ENCODE assay signal across 22 mouse cellular contexts in genomic region chr5:81558965-81559364, GRCm38 (mm10).
DNase-seq lines count a peak whose midpoint lies in the region; ATAC-seq lines count a peak whose summit lies in the region.
"Had no signal": no experiment of that assay in that cellular context is flagged by ENCODE, and none has a peak within 500 bp of the region (broad histone marks: within the 10 kb centered on the region; RNA-seq: fewer than 3 reads in every experiment).

No protein-coding gene starts in this region.

- no peak for ATAC-seq in midbrain, embryonic 11.5 days (ENCODE audit: low FRiP score)
- no peak for ATAC-seq in midbrain, embryonic 14.5 days (ENCODE audit: low FRiP score, low TSS enrichment)
- ATAC-seq in neural tube, embryonic 14.5 days (ENCODE audit: low read depth) = peak; percentile 17; the same call in 1 of the 2 replicates
- peak; percentile 86 for ATAC-seq in neural tube, embryonic 15.5 days (ENCODE audit: low FRiP score)
- ATAC-seq: forebrain, embryonic 14.5 days; forebrain, embryonic 16.5 days had no signal

- H3K36me3 ChIP-seq in midbrain, embryonic 11.5 days (ENCODE audit: control insufficient read depth, insufficient read depth, low read length) = no peaks in the 10 kb centered on the region
- no peaks in the 10 kb centered on the region for H3K36me3 ChIP-seq in midbrain, embryonic 14.5 days (ENCODE audit: control insufficient read depth, insufficient read depth, low read length)
- H3K36me3 ChIP-seq in neural tube, embryonic 14.5 days (ENCODE audit: control insufficient read depth, insufficient read depth, low read length) = no peaks in the 10 kb centered on the region
- H3K36me3 ChIP-seq in neural tube, embryonic 15.5 days = no peaks in the 10 kb centered on the region
- H3K36me3 ChIP-seq: embryonic facial prominence, embryonic 13.5 days; embryonic facial prominence, embryonic 15.5 days; forebrain, embryonic 10.5 days; forebrain, embryonic 12.5 days had no signal

- H3K9me3 ChIP-seq in midbrain, embryonic 11.5 days (ENCODE audit: control insufficient read depth, low read length) = no peaks in the 10 kb centered on the region
- no peaks in the 10 kb centered on the region for H3K9me3 ChIP-seq in midbrain, embryonic 14.5 days (ENCODE audit: control insufficient read depth, low read length)
- no peaks in the 10 kb centered on the region for H3K9me3 ChIP-seq in neural tube, embryonic 14.5 days (ENCODE audit: control insufficient read depth, low read length)
- H3K9me3 ChIP-seq in neural tube, embryonic 15.5 days (replicated peaks) = no peaks in the 10 kb centered on the region
- H3K9me3 ChIP-seq: embryonic facial prominence, embryonic 13.5 days; embryonic facial prominence, embryonic 15.5 days; forebrain, embryonic 10.5 days; forebrain, embryonic 12.5 days had no signal

- peak; percentile 0 for DNase-seq in midbrain, embryonic 11.5 days (ENCODE audit: low spot score, missing footprints)
- DNase-seq in midbrain, embryonic 14.5 days = no peak
- DNase-seq in right cerebral cortex, postnatal 14 days = no peak
- DNase-seq: adrenal gland, adult 2 months; adrenal gland, postnatal 10 days; adrenal gland, postnatal 25 days; cerebellum, adult 11 months; cerebellum, adult 18-20 months; cerebellum, adult 8-10 months; cerebellum, adult 9-11 months; cerebellum, postnatal 14 days; cerebellum, postnatal 36 days; embryo, embryonic 11 days had no signal

- WGBS in midbrain, embryonic 11.5 days = 91% methylated on average over 6 of the region's 6 CpGs
- 91% methylated on average over 6 of the region's 6 CpGs for WGBS in midbrain, embryonic 14.5 days
- WGBS in neural tube, embryonic 14.5 days = 55% methylated on average over 6 of the region's 6 CpGs
- 49% methylated on average over 6 of the region's 6 CpGs for WGBS in neural tube, embryonic 15.5 days

- H3K4me3 ChIP-seq in midbrain, embryonic 11.5 days (ENCODE audit: low read depth, low read length) = no peak overlapping the region
- H3K4me3 ChIP-seq in midbrain, embryonic 14.5 days (replicated peaks; ENCODE audit: low read depth, low read length) = no peak overlapping the region
- H3K4me3 ChIP-seq in neural tube, embryonic 14.5 days (ENCODE audit: low read depth, low read length) = no peak overlapping the region
- H3K4me3 ChIP-seq in neural tube, embryonic 15.5 days (replicated peaks) = no peak overlapping the region
- H3K4me3 ChIP-seq: embryonic facial prominence, embryonic 13.5 days; embryonic facial prominence, embryonic 15.5 days; erythroblast, embryonic 14.5 days; forebrain, embryonic 10.5 days; forebrain, embryonic 12.5 days had no signal

- no peaks in the 10 kb centered on the region for H3K4me1 ChIP-seq in midbrain, embryonic 11.5 days (ENCODE audit: control insufficient read depth, insufficient read depth, low read length)
- no peaks in the 10 kb centered on the region for H3K4me1 ChIP-seq in midbrain, embryonic 14.5 days (ENCODE audit: control insufficient read depth, insufficient read depth, low read length)
- no peaks in the 10 kb centered on the region for H3K4me1 ChIP-seq in neural tube, embryonic 14.5 days (ENCODE audit: control insufficient read depth, insufficient read depth, low read length)
- no peaks in the 10 kb centered on the region for H3K4me1 ChIP-seq in neural tube, embryonic 15.5 days
- H3K4me1 ChIP-seq: embryonic facial prominence, embryonic 13.5 days; embryonic facial prominence, embryonic 15.5 days; forebrain, embryonic 12.5 days had no signal

- H3K27me3 ChIP-seq in midbrain, embryonic 11.5 days (ENCODE audit: control insufficient read depth, insufficient read depth, low read length) = no peaks in the 10 kb centered on the region
- no peaks in the 10 kb centered on the region for H3K27me3 ChIP-seq in midbrain, embryonic 14.5 days (ENCODE audit: control insufficient read depth, insufficient read depth, low read length)
- H3K27me3 ChIP-seq in neural tube, embryonic 14.5 days (ENCODE audit: control insufficient read depth, insufficient read depth, low read length) = no peaks in the 10 kb centered on the region
- H3K27me3 ChIP-seq in neural tube, embryonic 15.5 days (replicated peaks) = no peaks in the 10 kb centered on the region
- H3K27me3 ChIP-seq: embryonic facial prominence, embryonic 13.5 days; embryonic facial prominence, embryonic 15.5 days; forebrain, embryonic 12.5 days had no signal

- no peak overlapping the region for H3K4me2 ChIP-seq in midbrain, embryonic 11.5 days
- no peak overlapping the region for H3K4me2 ChIP-seq in midbrain, embryonic 14.5 days (ENCODE audit: low read length)
- no peak overlapping the region for H3K4me2 ChIP-seq in neural tube, embryonic 14.5 days (ENCODE audit: low read depth, low read length)
- no peak overlapping the region for H3K4me2 ChIP-seq in neural tube, embryonic 15.5 days
- H3K4me2 ChIP-seq: embryonic facial prominence, embryonic 13.5 days; embryonic facial prominence, embryonic 15.5 days; forebrain, embryonic 12.5 days had no signal

- H3K27ac ChIP-seq in midbrain, embryonic 11.5 days (ENCODE audit: low read depth, low read length) = no peak overlapping the region
- H3K27ac ChIP-seq in midbrain, embryonic 14.5 days (replicated peaks; ENCODE audit: low read depth, low read length) = no peak overlapping the region
- no peak overlapping the region for H3K27ac ChIP-seq in neural tube, embryonic 14.5 days (ENCODE audit: low read depth, low read length)
- H3K27ac ChIP-seq in neural tube, embryonic 15.5 days (replicated peaks) = no peak overlapping the region
- H3K27ac ChIP-seq: embryonic facial prominence, embryonic 13.5 days; embryonic facial prominence, embryonic 15.5 days; forebrain, embryonic 10.5 days; forebrain, embryonic 12.5 days had no signal

- H3K9ac ChIP-seq in midbrain, embryonic 11.5 days (ENCODE audit: low read length) = no peak overlapping the region
- H3K9ac ChIP-seq in midbrain, embryonic 14.5 days (replicated peaks; ENCODE audit: low read length) = no peak overlapping the region
- H3K9ac ChIP-seq in neural tube, embryonic 14.5 days (replicated peaks; ENCODE audit: low read depth, low read length) = no peak overlapping the region
- H3K9ac ChIP-seq in neural tube, embryonic 15.5 days (replicated peaks) = no peak overlapping the region
- H3K9ac ChIP-seq: embryonic facial prominence, embryonic 13.5 days; embryonic facial prominence, embryonic 15.5 days; forebrain, embryonic 12.5 days had no signal

Comparison
In these comparisons a context has a peak if more than half of its experiments do, and no peak if none do; other contexts are left out.
1. ATAC-seq: peak in neural tube, embryonic 14.5 days (single experiment) and neural tube, embryonic 15.5 days (single experiment); none in midbrain, embryonic 11.5 days (single experiment) and midbrain, embryonic 14.5 days (single experiment).